Mouse (Mus musculus): Measurements from ENCODE around the gene Baiap2l2. TPM values are rescaled to one million over a fixed set of nuclear protein-coding genes. Genes with fewer than 3 reads are reported as not detected.

Baiap2l2 gene
- polyA plus RNA-seq, 1 experiment = 0.14 TPM

DNA sequence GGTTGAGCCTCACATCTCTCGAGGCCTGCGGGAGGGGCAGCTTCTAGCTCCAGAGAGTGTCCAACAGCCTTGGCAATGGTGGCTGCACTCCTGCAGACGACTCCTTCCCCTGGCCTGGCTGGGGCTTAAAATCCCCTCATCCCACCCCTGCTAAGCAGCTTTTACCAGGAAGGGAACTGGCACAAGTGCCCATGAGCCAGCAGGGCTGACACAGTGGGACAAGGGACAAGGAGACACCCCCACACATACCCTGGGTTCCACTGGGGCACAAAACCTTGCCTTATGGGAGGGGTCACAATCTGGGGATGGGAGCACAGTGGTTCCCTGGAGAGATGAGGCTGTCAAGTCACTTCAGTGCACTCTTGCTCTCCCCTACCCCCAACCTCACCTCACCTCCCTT is 30.7 kb downstream of the Baiap2l2 start, which contains the start of gene Slc16a8:
TSS of gene Slc16a8 (minus strand) at position 101 of the 400 bp plus-strand sequence.
- H3K4me3 ChIP-seq (ENCODE audit: extremely low read depth, insufficient read depth, insufficient read length) = no peak within 1 kb of the TSS
- no peaks in the 10 kb centered on the region for H3K36me3 ChIP-seq (ENCODE audit: control insufficient read depth, insufficient read depth, low read length)
- no peak for DNase-seq (ENCODE audit: low read depth in 1 of 2, low spot score in 2 of 2)
- 67% methylated on average over 3 of the region's 3 CpGs for WGBS
- TF ChIP-seq CTCF (IDR thresholded peaks at IDR 0.05; ENCODE audit: extremely low read depth, insufficient read depth, insufficient read length, insufficient replicate concordance) (no peak), POLR2A (IDR thresholded peaks at IDR 0.05; ENCODE audit: low read depth, low read length) (no peak)
- no peaks in the 10 kb centered on the region for H3K4me1 ChIP-seq (ENCODE audit: control insufficient read depth, insufficient read depth, insufficient read length)
- no peak within 1 kb of the TSS for H3K27ac ChIP-seq (ENCODE audit: insufficient read depth, low read length)
- peaks cover 13% of the 10 kb centered on the region for H3K27me3 ChIP-seq (ENCODE audit: control insufficient read depth, insufficient read depth, low read length)

DNA sequence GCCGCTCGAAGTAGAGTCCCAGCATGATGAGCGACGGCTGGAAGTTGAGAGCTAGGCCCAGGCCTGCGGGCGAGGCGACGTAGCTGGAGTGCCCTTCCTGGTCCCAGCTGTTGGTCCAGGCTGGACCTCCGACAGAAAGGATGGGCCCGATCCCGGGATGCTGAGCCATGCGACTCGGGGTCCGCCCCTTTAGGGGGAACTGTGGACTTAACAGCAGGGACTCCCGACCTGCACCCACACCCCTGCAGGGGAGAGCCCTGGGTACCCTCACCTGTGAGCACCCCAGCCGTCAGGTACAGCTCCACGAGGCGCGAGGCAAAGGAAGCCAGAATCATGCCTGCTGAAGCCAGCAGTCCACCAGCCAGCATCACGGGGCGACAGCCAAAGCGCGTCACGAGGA is 32.8 kb downstream of the Baiap2l2 start:
- WGBS = 44% methylated on average over 24 of the region's 24 CpGs
- H3K4me3 ChIP-seq (ENCODE audit: extremely low read depth, insufficient read depth, insufficient read length) = no peak overlapping the region
- H3K36me3 ChIP-seq (ENCODE audit: control insufficient read depth, insufficient read depth, low read length) = peaks cover 5% of the 10 kb centered on the region
- TF ChIP-seq CTCF (IDR thresholded peaks at IDR 0.05; ENCODE audit: extremely low read depth, insufficient read depth, insufficient read length, insufficient replicate concordance) (no peak), POLR2A (IDR thresholded peaks at IDR 0.05; ENCODE audit: low read depth, low read length) (no peak)
- DNase-seq (ENCODE audit: low read depth in 1 of 2, low spot score in 2 of 2) = no peak
- H3K27me3 ChIP-seq (ENCODE audit: control insufficient read depth, insufficient read depth, low read length) = peaks cover 13% of the 10 kb centered on the region
- H3K4me1 ChIP-seq (ENCODE audit: control insufficient read depth, insufficient read depth, insufficient read length) = no peaks in the 10 kb centered on the region
- H3K27ac ChIP-seq (ENCODE audit: insufficient read depth, low read length) = no peak overlapping the region

DNA sequence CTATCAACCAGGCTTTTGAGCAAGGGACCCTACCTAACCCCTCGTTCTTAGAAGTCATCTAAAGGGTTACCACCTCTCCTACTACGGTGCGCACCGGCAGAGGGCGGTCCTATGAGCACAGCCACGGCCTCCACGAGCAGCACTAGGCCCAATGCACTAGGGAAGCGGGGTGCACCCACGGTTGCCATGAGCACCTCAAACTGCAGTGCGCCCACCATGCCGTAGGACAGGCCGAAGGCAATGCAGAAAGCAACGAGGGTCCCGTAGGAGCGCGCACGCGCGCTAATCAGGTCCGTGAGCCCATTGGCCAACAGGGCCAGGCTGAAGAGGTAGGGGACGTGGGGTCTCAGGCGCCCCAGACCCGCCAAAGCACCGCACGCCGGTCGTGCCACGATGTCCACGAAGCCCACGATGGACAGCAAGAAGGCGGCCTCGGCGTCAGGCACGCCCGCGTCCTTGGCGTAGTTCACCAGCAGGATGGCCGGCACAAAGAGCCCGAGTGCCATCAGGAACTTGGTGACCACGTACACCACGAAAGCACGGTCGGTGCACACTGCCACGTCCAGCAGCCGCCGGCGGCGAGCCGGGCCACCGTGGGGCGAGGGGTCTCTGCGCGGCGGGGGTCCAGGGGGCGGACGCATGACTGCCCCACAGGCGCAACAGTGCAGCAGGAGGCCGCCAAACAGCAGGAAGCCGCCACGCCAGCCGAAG is 33.4 kb downstream of the Baiap2l2 start:
- Histone ChIP-seq H3K4me3 (ENCODE audit: extremely low read depth, insufficient read depth, insufficient read length) (no peak overlapping the region), H3K27ac (ENCODE audit: insufficient read depth, low read length) (no peak overlapping the region), H3K27me3 (ENCODE audit: control insufficient read depth, insufficient read depth, low read length) (peaks cover 13% of the 10 kb centered on the region), H3K4me1 (ENCODE audit: control insufficient read depth, insufficient read depth, insufficient read length) (no peaks in the 10 kb centered on the region), H3K36me3 (ENCODE audit: control insufficient read depth, insufficient read depth, low read length) (peaks cover 5% of the 10 kb centered on the region)
- no peak for TF ChIP-seq POLR2A (IDR thresholded peaks at IDR 0.05; ENCODE audit: low read depth, low read length)
- no peak for TF ChIP-seq CTCF (IDR thresholded peaks at IDR 0.05; ENCODE audit: extremely low read depth, insufficient read depth, insufficient read length, insufficient replicate concordance)
- 5% methylated on average over 60 of the region's 61 CpGs for WGBS
- DNase-seq (ENCODE audit: low read depth in 1 of 2, low spot score in 2 of 2) = no peak

DNA sequence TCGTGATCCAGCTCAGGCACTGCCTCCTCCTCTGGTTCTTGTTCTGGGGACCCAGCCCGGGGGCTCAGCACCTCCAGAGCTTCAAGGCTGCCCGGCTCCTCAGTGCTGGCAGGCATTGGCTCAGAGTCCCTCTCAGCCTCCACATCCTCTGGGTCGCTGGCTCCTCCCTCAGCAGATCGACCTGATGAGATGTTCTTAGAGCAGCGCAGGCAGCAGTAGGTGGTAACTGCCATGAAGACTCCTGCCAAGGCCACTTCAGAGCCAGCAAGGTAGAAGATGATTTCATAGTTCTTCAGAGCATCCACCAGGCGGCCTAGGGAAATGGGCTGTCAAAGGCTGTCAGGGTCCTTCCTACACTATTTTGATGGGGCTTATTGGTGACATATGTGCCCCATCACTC is 34.2 kb downstream of the Baiap2l2 start:
- peaks cover 13% of the 10 kb centered on the region for H3K27me3 ChIP-seq (ENCODE audit: control insufficient read depth, insufficient read depth, low read length)
- no peak overlapping the region for H3K27ac ChIP-seq (ENCODE audit: insufficient read depth, low read length)
- no peaks in the 10 kb centered on the region for H3K4me1 ChIP-seq (ENCODE audit: control insufficient read depth, insufficient read depth, insufficient read length)
- H3K36me3 ChIP-seq (ENCODE audit: control insufficient read depth, insufficient read depth, low read length) = peaks cover 10% of the 10 kb centered on the region
- 61% methylated on average over 7 of the region's 7 CpGs for WGBS
- DNase-seq (ENCODE audit: low read depth in 1 of 2, low spot score in 2 of 2) = no peak
- no peak overlapping the region for H3K4me3 ChIP-seq (ENCODE audit: extremely low read depth, insufficient read depth, insufficient read length)
- TF ChIP-seq POLR2A (IDR thresholded peaks at IDR 0.05; ENCODE audit: low read depth, low read length) = no peak
- TF ChIP-seq CTCF (IDR thresholded peaks at IDR 0.05; ENCODE audit: extremely low read depth, insufficient read depth, insufficient read length, insufficient replicate concordance) = no peak

DNA sequence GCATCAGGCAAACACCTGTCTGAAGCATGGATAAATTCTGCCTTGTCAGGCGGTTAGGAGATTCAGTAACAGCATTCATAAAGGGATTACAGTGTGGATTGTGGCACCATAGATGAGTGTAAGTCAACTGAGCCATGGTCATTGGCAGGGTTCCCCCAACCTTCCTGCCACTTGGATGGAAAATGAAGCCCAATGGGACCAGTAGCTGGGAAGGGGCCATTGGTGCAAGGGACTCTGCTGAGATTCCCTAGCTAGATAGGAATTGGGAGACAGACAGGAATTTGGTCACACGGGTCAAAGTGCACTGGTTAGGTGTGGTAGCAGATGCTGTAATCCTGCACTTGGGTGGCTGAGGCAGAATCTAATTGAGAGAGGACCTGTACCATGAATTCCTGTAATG is 35.1 kb downstream of the Baiap2l2 start:
- TF ChIP-seq POLR2A (IDR thresholded peaks at IDR 0.05; ENCODE audit: low read depth, low read length) = no peak
- no peak for TF ChIP-seq CTCF (IDR thresholded peaks at IDR 0.05; ENCODE audit: extremely low read depth, insufficient read depth, insufficient read length, insufficient replicate concordance)
- no peak for DNase-seq (ENCODE audit: low read depth in 1 of 2, low spot score in 2 of 2)
- Histone ChIP-seq H3K36me3 (ENCODE audit: control insufficient read depth, insufficient read depth, low read length) (peaks cover 18% of the 10 kb centered on the region), H3K4me3 (ENCODE audit: extremely low read depth, insufficient read depth, insufficient read length) (no peak overlapping the region), H3K27ac (ENCODE audit: insufficient read depth, low read length) (no peak overlapping the region), H3K4me1 (ENCODE audit: control insufficient read depth, insufficient read depth, insufficient read length) (no peaks in the 10 kb centered on the region), H3K27me3 (ENCODE audit: control insufficient read depth, insufficient read depth, low read length) (peaks cover 13% of the 10 kb centered on the region)
- 83% methylated on average over 2 of the region's 2 CpGs for WGBS

DNA sequence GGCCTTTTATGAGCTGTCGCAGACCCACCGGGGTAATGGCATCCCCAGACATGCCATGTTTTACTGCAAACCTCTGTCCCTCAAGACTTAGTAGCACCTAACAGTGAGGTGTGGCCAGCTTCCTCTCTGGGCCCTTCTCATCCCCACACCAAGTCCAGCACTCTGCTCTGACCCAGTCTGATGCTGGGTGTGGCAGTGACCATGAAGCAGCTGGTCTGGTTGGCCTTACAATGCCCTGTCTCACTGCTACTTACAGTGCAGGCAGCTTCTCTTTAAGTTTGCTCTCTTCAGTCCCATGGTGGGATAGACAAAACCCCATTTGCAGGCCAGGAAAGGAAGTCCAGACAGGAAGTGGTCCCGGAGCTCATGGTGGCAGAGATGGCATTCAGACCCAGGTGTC is 40.0 kb downstream of the Baiap2l2 start:
- H3K4me3 ChIP-seq (ENCODE audit: extremely low read depth, insufficient read depth, insufficient read length) = no peak overlapping the region
- H3K27ac ChIP-seq (ENCODE audit: insufficient read depth, low read length) = no peak overlapping the region
- H3K36me3 ChIP-seq (ENCODE audit: control insufficient read depth, insufficient read depth, low read length) = peaks cover 23% of the 10 kb centered on the region
- TF ChIP-seq CTCF (IDR thresholded peaks at IDR 0.05; ENCODE audit: extremely low read depth, insufficient read depth, insufficient read length, insufficient replicate concordance) (no peak), POLR2A (IDR thresholded peaks at IDR 0.05; ENCODE audit: low read depth, low read length) (no peak)
- DNase-seq (ENCODE audit: low read depth in 1 of 2, low spot score in 2 of 2) = no peak
- no peaks in the 10 kb centered on the region for H3K4me1 ChIP-seq (ENCODE audit: control insufficient read depth, insufficient read depth, insufficient read length)
- 58% methylated on average over 3 of the region's 3 CpGs for WGBS
- H3K27me3 ChIP-seq (ENCODE audit: control insufficient read depth, insufficient read depth, low read length) = no peaks in the 10 kb centered on the region
